Mouse (Mus musculus) MEL (cell line): ENCODE data around the gene Olfr480. TPM values are rescaled to one million over a fixed set of nuclear protein-coding genes. Genes with fewer than 3 reads are reported as not detected.

Experiments
- DNase-seq: peaks from one replicate; pipeline ENCODE4 v3.0.0; 2011; ENCODE audit warnings: low read depth, low spot score
- H3K27ac ChIP-seq: 2 replicates; pipeline ENCODE4 v1.5.1; 2012; ENCODE audit warnings: low read depth, mild to moderate bottlenecking, control low read depth, low read length, moderate library complexity; ENCODE audit not compliant: control insufficient read depth
- H3K27me3 ChIP-seq, 2 experiments: fragments of 150-350 bp in 1 of 2; sonication (generic) in 1 of 2; 2 replicates each; pipeline ENCODE4 v1.6.1; 2012; ENCODE audit warnings: low read length in 2 of 2, mild to moderate bottlenecking in 2 of 2, improper control_type of control experiment in 1 of 2, moderate library complexity in 1 of 2; ENCODE audit not compliant: insufficient read depth in 2 of 2, control insufficient read depth in 1 of 2
- H3K36me3 ChIP-seq, 2 experiments: 2 replicates each; pipeline ENCODE4 v1.6.1; 2012 to 2014; ENCODE audit warnings: low read length in 2 of 2, improper control_type of control experiment in 1 of 2, inconsistent platforms in 1 of 2, mild to moderate bottlenecking in 1 of 2; ENCODE audit not compliant: insufficient read depth in 2 of 2, control insufficient read depth in 1 of 2
- H3K4me1 ChIP-seq, 2 experiments: fragments of 150-350 bp in 1 of 2; sonication (generic) in 1 of 2; 2 replicates each; pipeline ENCODE4 v1.6.1; 2012; ENCODE audit warnings: low read length in 2 of 2, improper control_type of control experiment in 1 of 2, mild to moderate bottlenecking in 1 of 2; ENCODE audit not compliant: insufficient read depth in 2 of 2, control insufficient read depth in 1 of 2
- H3K4me3 ChIP-seq, 2 experiments: fragments of 150-350 bp in 1 of 2; sonication (generic) in 1 of 2; 2 replicates each; pipeline ENCODE4 v1.5.1; 2012; ENCODE audit warnings: low read depth in 2 of 2, low read length in 2 of 2, mild to moderate bottlenecking in 2 of 2, moderate library complexity in 2 of 2, control low read depth in 1 of 2, improper control_type of control experiment in 1 of 2; ENCODE audit not compliant: control insufficient read depth in 1 of 2, insufficient read depth in 1 of 2
- H3K79me2 ChIP-seq: 2 replicates; pipeline ENCODE4 v1.6.1; 2012; ENCODE audit warnings: mild to moderate bottlenecking, low read length, moderate library complexity; ENCODE audit not compliant: control insufficient read depth, poor library complexity, insufficient read depth
- H3K9ac ChIP-seq: 2 replicates; pipeline ENCODE4 v1.6.1; 2012; ENCODE audit warnings: low read depth, mild to moderate bottlenecking, control low read depth, low read length, moderate library complexity; ENCODE audit not compliant: control insufficient read depth, poor library complexity, severe bottlenecking
- H3K9me3 ChIP-seq: fragments of 150-350 bp; sonication (generic); replicated peaks from 2 replicates; pipeline ENCODE4 v1.6.1; 2012; ENCODE audit warnings: mild to moderate bottlenecking, low read length, improper control_type of control experiment, moderate library complexity; ENCODE audit not compliant: insufficient read depth
- CHD1 ChIP-seq: IDR thresholded peaks from 2 replicates; pipeline ENCODE4 v1.6.1; 2012; ENCODE audit warnings: low read depth, mild to moderate bottlenecking, inconsistent platforms, low read length, improper control_type of control experiment
- CTCF ChIP-seq, 3 experiments: IDR thresholded peaks in 2 of 3; conservative IDR thresholded peaks in 1 of 3; 2 replicates each; pipeline ENCODE4 v1.5.1; 2011 to 2012; ENCODE audit warnings: low read length in 3 of 3, low read depth in 2 of 3, mild to moderate bottlenecking in 2 of 3, improper control_type of control experiment in 1 of 3, inconsistent platforms in 1 of 3, mixed read lengths in 1 of 3, moderate library complexity in 1 of 3; ENCODE audit not compliant: control insufficient read depth in 1 of 3, insufficient read depth in 1 of 3, poor library complexity in 1 of 3, severe bottlenecking in 1 of 3
- E2F4 ChIP-seq: IDR thresholded peaks from 2 replicates; pipeline ENCODE4 v1.6.1; 2011; ENCODE audit warnings: low read depth, low read length, improper control_type of control experiment, borderline replicate concordance
- ETS1 ChIP-seq: IDR thresholded peaks from 2 replicates; pipeline ENCODE4 v1.6.1; 2012; ENCODE audit warnings: low read depth, mild to moderate bottlenecking, inconsistent platforms, low read length, improper control_type of control experiment, moderate library complexity
- HCFC1 ChIP-seq: IDR thresholded peaks from 2 replicates; pipeline ENCODE4 v1.6.1; 2012; ENCODE audit warnings: low read depth, mild to moderate bottlenecking, inconsistent platforms, low read length, improper control_type of control experiment, moderate library complexity
- JUND ChIP-seq: IDR thresholded peaks from 2 replicates; pipeline ENCODE4 v1.6.1; 2011; ENCODE audit warnings: low read depth, mild to moderate bottlenecking, improper control_type of control experiment, low read length
- MAX ChIP-seq: IDR thresholded peaks from 2 replicates; pipeline ENCODE4 v1.6.1; 2011; ENCODE audit warnings: low read length, improper control_type of control experiment
- MEF2A ChIP-seq: IDR thresholded peaks from 2 replicates; pipeline ENCODE4 v1.6.1; 2014; ENCODE audit warnings: low read depth, mild to moderate bottlenecking, inconsistent platforms, low read length, improper control_type of control experiment; ENCODE audit not compliant: poor library complexity, insufficient replicate concordance, severe bottlenecking; ENCODE audit errors: extremely low read depth
- POLR2AphosphoS5 ChIP-seq: IDR thresholded peaks from 2 replicates; pipeline ENCODE4 v1.6.1; 2012; ENCODE audit warnings: low read depth, borderline replicate concordance, mild to moderate bottlenecking, inconsistent platforms, low read length, moderate library complexity, mixed read lengths
- SIN3A ChIP-seq: IDR thresholded peaks from 2 replicates; pipeline ENCODE4 v1.6.1; 2012; ENCODE audit warnings: low read length, improper control_type of control experiment, inconsistent platforms
- TAL1 ChIP-seq: IDR thresholded peaks from 2 replicates; pipeline ENCODE4 v1.6.1; 2012; ENCODE audit warnings: mild to moderate bottlenecking, inconsistent platforms, low read length, moderate library complexity, mixed read lengths
- TCF12 ChIP-seq: IDR thresholded peaks from 2 replicates; pipeline ENCODE4 v1.6.1; 2014; ENCODE audit warnings: low read depth, mild to moderate bottlenecking, inconsistent platforms, low read length, improper control_type of control experiment, moderate library complexity
- USF2 ChIP-seq, 2 experiments: IDR thresholded peaks; 2 replicates each; pipeline ENCODE4 v1.6.1; 2011 to 2012; ENCODE audit warnings: improper control_type of control experiment in 2 of 2, low read length in 2 of 2, borderline replicate concordance in 1 of 2, inconsistent platforms in 1 of 2, low read depth in 1 of 2, mild to moderate bottlenecking in 1 of 2; ENCODE audit not compliant: insufficient read depth in 1 of 2
- ZC3H11A ChIP-seq: IDR thresholded peaks from 2 replicates; pipeline ENCODE4 v1.6.1; 2012; ENCODE audit warnings: low read depth, mild to moderate bottlenecking, inconsistent platforms, low read length, improper control_type of control experiment
- ZNF384 ChIP-seq: IDR thresholded peaks from 2 replicates; pipeline ENCODE4 v1.6.1; 2012; ENCODE audit warnings: low read depth, mild to moderate bottlenecking, inconsistent platforms, low read length, improper control_type of control experiment
- polyA plus RNA-seq, 2 experiments: library from polyadenylated mRNA; stranded (reverse) in 1 of 2; unstranded in 1 of 2; fragments of >175 nt in 1 of 2; fragments of >200 nt in 1 of 2; gene quantifications; 2 replicates each; pipeline versions ENCODE4 v1.2.1 to v1.2.4; 2012; ENCODE audit warnings: low replicate concordance in 2 of 2, low read depth in 1 of 2; ENCODE audit not compliant: insufficient read length in 2 of 2, insufficient read depth in 1 of 2, missing spikeins in 1 of 2
- total RNA-seq: library from RNA; depleted of rRNA; stranded (reverse); fragments of 300-350 nt; gene quantifications from 2 replicates; pipeline ENCODE4 v1.2.3, GENCODE M21; 2012; rRNA removed

The Olfr480 gene
- total and polyA plus RNA-seq, 3 experiments: not detected

DNA sequence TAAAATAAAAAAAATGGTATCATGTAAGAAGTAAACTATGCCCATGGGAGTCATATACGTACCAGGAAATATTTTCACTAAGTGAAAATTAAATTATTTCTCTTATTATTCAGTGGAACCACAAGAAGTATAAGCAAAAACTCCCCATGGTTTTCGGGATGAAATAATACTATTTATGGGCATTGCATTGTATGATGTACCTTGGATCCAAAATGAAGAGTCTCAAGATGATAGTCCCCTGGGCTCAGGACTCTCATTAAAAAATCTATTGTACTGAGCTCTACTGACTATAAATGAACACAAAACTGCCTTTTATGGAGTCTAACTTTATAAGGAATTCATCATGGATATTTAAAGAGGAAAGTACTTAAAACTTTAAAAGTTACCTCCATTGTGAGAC is 16.8 kb downstream of the Olfr480 start, which contains the start of gene Olfr479:
Gene Olfr479 (plus strand): TSS at position 301 of the 400 bp plus-strand sequence.
- Histone ChIP-seq H3K4me3 (no peak within 1 kb of the TSS), H3K27ac (no peak within 1 kb of the TSS), H3K9me3 (no peaks in the 10 kb centered on the region), H3K9ac (no peak within 1 kb of the TSS), H3K27me3 (no peaks in the 10 kb centered on the region), H3K79me2 (no peaks in the 10 kb centered on the region), H3K36me3 (no peaks in the 10 kb centered on the region), H3K4me1 (no peaks in the 10 kb centered on the region)
- no peak for DNase-seq
- no peak for TF ChIP-seq ZC3H11A
- TF ChIP-seq CHD1: no peak
- no peak for TF ChIP-seq HCFC1
- no peak for TF ChIP-seq USF2 (IDR thresholded peaks at IDR 0.05; ENCODE audit: borderline replicate concordance in 1 of 2, insufficient read depth in 1 of 2, low read depth in 1 of 2, low read length in 2 of 2)
- no peak for TF ChIP-seq SIN3A
- no peak for TF ChIP-seq MEF2A
- no peak for TF ChIP-seq ETS1
- no peak for TF ChIP-seq MAX
- TF ChIP-seq CTCF (IDR thresholded peaks at IDR 0.05 in 2 of 3, conservative IDR thresholded peaks at IDR 0.05 in 1 of 3; ENCODE audit: control insufficient read depth in 1 of 3, insufficient read depth in 1 of 3, low read depth in 2 of 3, low read length in 3 of 3, poor library complexity in 1 of 3, severe bottlenecking in 1 of 3): no peak
- TF ChIP-seq TCF12: no peak
- TF ChIP-seq E2F4: no peak

DNA sequence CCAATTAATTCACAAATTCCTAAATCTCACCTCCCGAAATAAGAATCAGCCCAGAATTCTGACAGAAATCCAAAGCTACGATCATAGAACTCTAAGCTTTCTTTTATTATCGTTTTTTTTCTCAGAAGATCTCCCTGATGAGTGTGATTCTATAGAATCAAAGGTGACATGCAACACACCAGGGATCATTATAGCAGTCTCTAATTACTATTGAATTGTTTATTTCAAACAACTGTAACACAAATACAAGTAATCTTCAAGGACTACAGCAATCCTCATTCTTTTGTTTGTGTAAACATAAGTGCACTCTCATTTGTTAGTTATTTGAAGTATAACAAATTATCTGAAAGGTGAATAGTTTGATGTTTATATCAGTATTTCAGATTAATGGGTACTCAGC is 33.3 kb downstream of the Olfr480 start, which contains the start of gene Olfr478:
Gene Olfr478 (minus strand): TSS at position 101 of the 400 bp plus-strand sequence.
- Histone ChIP-seq H3K27me3 (no peaks in the 10 kb centered on the region), H3K27ac (no peak within 1 kb of the TSS), H3K9me3 (no peaks in the 10 kb centered on the region), H3K79me2 (no peaks in the 10 kb centered on the region), H3K36me3 (no peaks in the 10 kb centered on the region), H3K9ac (no peak within 1 kb of the TSS), H3K4me3 (no peak within 1 kb of the TSS), H3K4me1 (no peaks in the 10 kb centered on the region)
- TF ChIP-seq ETS1 (no peak), JUND (no peak), SIN3A (no peak), ZNF384 (no peak), ZC3H11A (no peak), TAL1 (no peak), POLR2AphosphoS5 (no peak)
- DNase-seq: no peak

Other genes starting within 250 kb of the Olfr480 start
- gene Olfr469, start 241.8 kb downstream of the Olfr480 start, total RNA-seq: not detected in 2 replicates
- not detected for gene Olfr469, start 241.8 kb downstream of the Olfr480 start, polyA plus RNA-seq
- not detected in 2 replicates for gene Olfr470, start 219.9 kb downstream of the Olfr480 start, total RNA-seq
- gene Olfr470, start 219.9 kb downstream of the Olfr480 start, polyA plus RNA-seq: not detected
- gene Olfr472, start 169.4 kb downstream of the Olfr480 start, total RNA-seq: not detected in 2 replicates
- gene Olfr472, start 169.4 kb downstream of the Olfr480 start, polyA plus RNA-seq: under 1 TPM in 1 of 2 experiments, not detected in 1; 0.01 TPM
- gene Olfr473, start 136.9 kb downstream of the Olfr480 start, total RNA-seq: not detected in 2 replicates
- not detected for gene Olfr473, start 136.9 kb downstream of the Olfr480 start, polyA plus RNA-seq
- gene Olfr474, start 112.7 kb downstream of the Olfr480 start, total RNA-seq: not detected in 2 replicates
- not detected for gene Olfr474, start 112.7 kb downstream of the Olfr480 start, polyA plus RNA-seq
- not detected in 2 replicates for gene Olfr476, start 102.5 kb downstream of the Olfr480 start, total RNA-seq
- gene Olfr476, start 102.5 kb downstream of the Olfr480 start, polyA plus RNA-seq: not detected
- gene Olfr477, start 80.7 kb downstream of the Olfr480 start, total RNA-seq: not detected in 2 replicates
- not detected for gene Olfr477, start 80.7 kb downstream of the Olfr480 start, polyA plus RNA-seq
- not detected in 2 replicates for gene Olfr478, start 33.4 kb downstream of the Olfr480 start, total RNA-seq
- gene Olfr478, start 33.4 kb downstream of the Olfr480 start, polyA plus RNA-seq: not detected
- not detected in 2 replicates for gene Olfr479, start 16.7 kb downstream of the Olfr480 start, total RNA-seq
- not detected for gene Olfr479, start 16.7 kb downstream of the Olfr480 start, polyA plus RNA-seq
- gene Olfr481, start 12.5 kb upstream of the Olfr480 start, total RNA-seq: not detected in 2 replicates
- not detected for gene Olfr481, start 12.5 kb upstream of the Olfr480 start, polyA plus RNA-seq
- gene Olfr482, start 30.2 kb upstream of the Olfr480 start, total RNA-seq: not detected in 2 replicates
- not detected for gene Olfr482, start 30.2 kb upstream of the Olfr480 start, polyA plus RNA-seq
- gene Olfr483, start 33.5 kb upstream of the Olfr480 start, total RNA-seq: not detected in 2 replicates
- gene Olfr483, start 33.5 kb upstream of the Olfr480 start, polyA plus RNA-seq: not detected
- gene Olfr484, start 60.1 kb upstream of the Olfr480 start, total RNA-seq: not detected in 2 replicates
- gene Olfr484, start 60.1 kb upstream of the Olfr480 start, polyA plus RNA-seq: not detected
- not detected in 2 replicates for gene Olfr485, start 92.5 kb upstream of the Olfr480 start, total RNA-seq
- gene Olfr485, start 92.5 kb upstream of the Olfr480 start, polyA plus RNA-seq: not detected
- gene Olfr486, start 105.4 kb upstream of the Olfr480 start, total RNA-seq: not detected in 2 replicates
- not detected for gene Olfr486, start 105.4 kb upstream of the Olfr480 start, polyA plus RNA-seq
- gene Olfr487, start 147.3 kb upstream of the Olfr480 start, total RNA-seq: not detected in 2 replicates
- gene Olfr487, start 147.3 kb upstream of the Olfr480 start, polyA plus RNA-seq: not detected
- not detected in 2 replicates for gene Olfr488, start 191.0 kb upstream of the Olfr480 start, total RNA-seq
- gene Olfr488, start 191.0 kb upstream of the Olfr480 start, polyA plus RNA-seq: not detected
- not detected in 2 replicates for gene Olfr490, start 221.6 kb upstream of the Olfr480 start, total RNA-seq
- not detected for gene Olfr490, start 221.6 kb upstream of the Olfr480 start, polyA plus RNA-seq
- not detected in 2 replicates for gene Olfr491, start 246.1 kb upstream of the Olfr480 start, total RNA-seq
- gene Olfr491, start 246.1 kb upstream of the Olfr480 start, polyA plus RNA-seq: not detected